In genomic region chr5:113375783-113376182, GRCm38 (mm10) we compare ENCODE assay signal across 10 mouse cellular contexts. TPM values are rescaled to one million over a fixed set of nuclear protein-coding genes. Genes with fewer than 3 reads are reported as not detected.
DNase-seq lines count a peak whose midpoint lies in the region; ATAC-seq and TF ChIP-seq lines count a peak whose summit lies in the region.
"Had no signal": no experiment of that assay in that cellular context is flagged by ENCODE, and none has a peak within 500 bp of the region (broad histone marks: within the 10 kb centered on the region; RNA-seq: fewer than 3 reads in every experiment).

No protein-coding gene starts in this region.

- TF ChIP-seq EP300 in heart, postnatal 0 days (IDR thresholded peaks at IDR 0.05; ENCODE audit: low read depth), result no peak

- peaks cover 25% of the 10 kb centered on the region for H3K27me3 ChIP-seq in heart, postnatal 0 days (ENCODE audit: control insufficient read depth, insufficient read depth, low read length)
- peaks cover 9% of the 10 kb centered on the region for H3K27me3 ChIP-seq in heart, embryonic 11.5 days (ENCODE audit: control insufficient read depth, insufficient read depth, low read length)
- no peaks in the 10 kb centered on the region for H3K27me3 ChIP-seq in embryonic facial prominence, embryonic 11.5 days (ENCODE audit: control insufficient read depth, insufficient read depth, low read length)

- no peaks in the 10 kb centered on the region for H3K36me3 ChIP-seq in heart, postnatal 0 days (replicated peaks; ENCODE audit: control insufficient read depth, insufficient read depth, low read length)
- H3K36me3 ChIP-seq in heart, embryonic 11.5 days (ENCODE audit: control insufficient read depth, insufficient read depth, low read length), result no peaks in the 10 kb centered on the region
- H3K36me3 ChIP-seq in embryonic facial prominence, embryonic 11.5 days (replicated peaks; ENCODE audit: control insufficient read depth, insufficient read depth, low read depth, low read length), result no peaks in the 10 kb centered on the region
- H3K36me3 ChIP-seq: limb, embryonic 15.5 days had no signal

- no peak for DNase-seq in heart, postnatal 0 days (ENCODE audit: low spot score)
- peak; percentile 10 for DNase-seq in CD4-positive helper T cell, adult 2 months (ENCODE audit: low read depth, low spot score)
- peak; percentile 76 for DNase-seq in adrenal gland, postnatal 10 days
- DNase-seq in embryonic facial prominence, embryonic 11.5 days (ENCODE audit: low spot score), result peak; percentile 74
- peak; percentile 48 for DNase-seq in left cerebral cortex, adult 11 months (ENCODE audit: low spot score)
- DNase-seq in naive thymus-derived CD4-positive, alpha-beta T cell, adult 2 months (ENCODE audit: low read depth), result peak; percentile 35
- DNase-seq in thymus, postnatal 25 days, result peak; percentile 37

- H3K4me1 ChIP-seq in heart, postnatal 0 days (ENCODE audit: control insufficient read depth, insufficient read depth), result no peaks in the 10 kb centered on the region
- H3K4me1 ChIP-seq in heart, embryonic 11.5 days (ENCODE audit: control insufficient read depth, insufficient read depth, low read length), result no peaks in the 10 kb centered on the region
- H3K4me1 ChIP-seq in embryonic facial prominence, embryonic 11.5 days (ENCODE audit: control insufficient read depth, insufficient read depth, low read length), result no peaks in the 10 kb centered on the region; the same call in 1 of the 2 replicates

- no peaks in the 10 kb centered on the region for H3K9me3 ChIP-seq in heart, postnatal 0 days (replicated peaks; ENCODE audit: control insufficient read depth, low read length)
- H3K9me3 ChIP-seq in heart, embryonic 11.5 days (replicated peaks; ENCODE audit: control insufficient read depth, low read length), result no peaks in the 10 kb centered on the region
- H3K9me3 ChIP-seq in embryonic facial prominence, embryonic 11.5 days (replicated peaks; ENCODE audit: control insufficient read depth, low read length), result no peaks in the 10 kb centered on the region
- H3K9me3 ChIP-seq: limb, embryonic 15.5 days had no signal

- WGBS in heart, postnatal 0 days, result 25% methylated on average over 3 of the region's 3 CpGs
- 24% methylated on average over 3 of the region's 3 CpGs for WGBS in heart, embryonic 11.5 days (ENCODE audit: insufficient replicate concordance)
- WGBS in embryonic facial prominence, embryonic 11.5 days, result 32% methylated on average over 3 of the region's 3 CpGs

- TF ChIP-seq CTCF in heart, postnatal 0 days (IDR thresholded peaks at IDR 0.05; ENCODE audit: low read depth), result peak; percentile 49

- H3K27ac ChIP-seq in heart, postnatal 0 days (ENCODE audit: low read depth), result no peak overlapping the region
- H3K27ac ChIP-seq in heart, embryonic 11.5 days (ENCODE audit: low read depth, low read length), result no peak overlapping the region
- H3K27ac ChIP-seq in embryonic facial prominence, embryonic 11.5 days (replicated peaks; ENCODE audit: low read depth, low read length), result no peak overlapping the region

- H3K4me3 ChIP-seq in heart, postnatal 0 days (ENCODE audit: low read depth, low read length), result no peak overlapping the region
- H3K4me3 ChIP-seq in heart, embryonic 11.5 days (ENCODE audit: low read depth, low read length), result no peak overlapping the region
- no peak overlapping the region for H3K4me3 ChIP-seq in embryonic facial prominence, embryonic 11.5 days (ENCODE audit: low read depth, low read length)
- H3K4me3 ChIP-seq: limb, embryonic 15.5 days had no signal

- ATAC-seq in heart, postnatal 0 days (ENCODE audit: insufficient read depth, low read depth), result no peak
- ATAC-seq in heart, embryonic 11.5 days (replicated peaks; ENCODE audit: insufficient number of reproducible peaks, low FRiP score, low TSS enrichment), result no peak
- no peak for ATAC-seq in embryonic facial prominence, embryonic 11.5 days (replicated peaks; ENCODE audit: insufficient number of reproducible peaks, low FRiP score, low TSS enrichment, low read depth)

- no peak overlapping the region for H3K9ac ChIP-seq in heart, postnatal 0 days (replicated peaks; ENCODE audit: low read depth, low read length)
- H3K9ac ChIP-seq in heart, embryonic 11.5 days (ENCODE audit: low read depth, low read length), result no peak overlapping the region
- H3K9ac ChIP-seq in embryonic facial prominence, embryonic 11.5 days (replicated peaks; ENCODE audit: low read length), result no peak overlapping the region
- H3K9ac ChIP-seq: limb, embryonic 15.5 days had no signal

- no peak overlapping the region for H3K4me2 ChIP-seq in heart, postnatal 0 days (ENCODE audit: low read depth, low read length)
- no peak overlapping the region for H3K4me2 ChIP-seq in heart, embryonic 11.5 days
- H3K4me2 ChIP-seq in embryonic facial prominence, embryonic 11.5 days (ENCODE audit: low read depth, low read length), result no peak overlapping the region
- H3K4me2 ChIP-seq: limb, embryonic 15.5 days had no signal

RNA-seq across cellular contexts. Expression of gene Aym1, which starts 18.7 kb away (rescaled TPM):
- total RNA-seq in heart, postnatal 0 days (2014; rRNA removed; ENCODE audit: low replicate concordance), result not detected in 2 replicates
- polyA plus RNA-seq in heart, postnatal 0 days (2015; fragmentation: Nextera tagmentation; extraction: Ambion mirVana), result not detected in 2 replicates
- not detected in 2 replicates for polyA plus RNA-seq in heart, embryonic 11.5 days (2014; fragmentation: Nextera tagmentation; extraction: Ambion mirVana)
- total RNA-seq in adrenal gland, postnatal 10 days (2021), result not detected
- polyA plus RNA-seq in embryonic facial prominence, embryonic 11.5 days (2014; fragmentation: Nextera tagmentation; extraction: Ambion mirVana), result not detected in 2 replicates
- total RNA-seq: common myeloid progenitor, adult 5-6 weeks had no signal
- polyA plus RNA-seq: limb, embryonic 15.5 days had no signal
